Mouse (Mus musculus): ENCODE measurements around the gene Mapk1ip1. TPM values are rescaled to one million over a fixed set of nuclear protein-coding genes. Genes with fewer than 3 reads are reported as not detected.

Gene Mapk1ip1
- 39.2 and 47.8 TPM in 2 replicates for polyA plus RNA-seq (2014; fragmentation: Nextera tagmentation; extraction: Ambion mirVana)

GRCm38 (mm10) chr7:138845544-138846391 lies at the start of gene Mapk1ip1, which contains the start of gene Ppp2r2d:
Mapk1ip1 (minus strand) TSS chr7:138846273.
Ppp2r2d (plus strand) TSS chr7:138846079.
- ATAC-seq (ENCODE audit: low read depth) = peak; percentile 93
- under 1% methylated on average over 49 of the region's 51 CpGs for WGBS

DNA sequence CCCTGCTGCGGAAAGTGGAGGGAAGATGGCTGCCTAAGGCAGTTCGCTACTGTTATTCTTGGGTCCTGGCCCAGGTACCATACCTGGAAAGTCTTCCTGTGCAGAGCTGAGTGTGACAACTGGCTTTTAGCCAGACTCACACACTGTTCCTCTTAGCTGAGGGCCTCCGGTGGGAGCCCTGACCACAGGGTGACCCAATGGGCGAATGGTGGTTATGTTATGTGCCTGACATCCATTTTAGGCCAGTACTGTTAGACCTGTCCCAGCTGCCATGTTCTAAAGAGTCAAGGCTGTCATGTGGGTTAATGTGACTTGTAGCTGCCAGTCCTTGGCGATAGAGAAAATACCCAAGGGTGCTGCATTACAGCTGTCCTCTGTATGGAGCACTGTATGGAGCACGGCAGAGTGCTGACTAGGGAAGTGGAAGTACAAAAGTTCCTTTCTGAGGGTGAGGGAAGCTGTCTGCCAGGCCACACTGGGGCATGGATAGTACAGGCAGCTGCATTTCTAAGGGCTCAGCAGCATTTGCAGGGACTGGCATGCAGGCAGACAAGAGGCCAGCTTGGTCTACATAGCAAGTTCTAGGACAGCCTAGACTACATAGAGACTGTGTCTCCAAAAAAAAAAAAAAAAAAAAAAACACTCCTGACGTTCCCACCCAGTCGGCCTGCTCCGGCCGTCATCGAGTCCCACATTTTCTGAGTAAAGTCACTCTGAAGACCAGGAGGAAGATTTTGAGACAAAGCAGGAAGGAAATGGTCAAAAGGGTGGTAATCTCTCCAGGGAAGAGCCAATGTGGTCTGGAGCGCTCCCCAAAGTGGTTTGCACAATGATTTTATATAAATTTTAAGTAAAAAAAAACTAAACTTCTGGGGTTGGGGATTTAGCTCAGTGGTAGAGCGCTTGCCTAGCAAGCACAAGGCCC lies 39.6 kb upstream of the Mapk1ip1 start:
- Histone ChIP-seq H3K4me2 (ENCODE audit: low read depth, low read length) (no peak overlapping the region), H3K36me3 (ENCODE audit: control insufficient read depth, insufficient read depth, low read length) (peaks cover 25% of the 10 kb centered on the region), H3K4me1 (ENCODE audit: control insufficient read depth, insufficient read depth, low read length) (no peaks in the 10 kb centered on the region), H3K9me3 (ENCODE audit: control insufficient read depth, low read length) (no peaks in the 10 kb centered on the region), H3K27me3 (ENCODE audit: control insufficient read depth, insufficient read depth, low read length) (no peaks in the 10 kb centered on the region), H3K27ac (ENCODE audit: low read depth, low read length) (no peak overlapping the region), H3K9ac (replicated peaks; ENCODE audit: low read depth, low read length) (no peak overlapping the region), H3K4me3 (ENCODE audit: low read depth, low read length) (no peak overlapping the region)
- ATAC-seq (ENCODE audit: low read depth) = no peak
- 89% methylated on average over 12 of the region's 13 CpGs for WGBS

More at GRCm38 (mm10) chr7:138845544-138846391, at the start of gene Mapk1ip1, which contains the start of gene Ppp2r2d:
- H3K36me3 ChIP-seq (ENCODE audit: control insufficient read depth, insufficient read depth, low read length) = no peaks in the 10 kb centered on the region
- H3K27ac ChIP-seq (ENCODE audit: low read depth, low read length) = peak within 1 kb of the TSS; percentile 97
- H3K9ac ChIP-seq (replicated peaks; ENCODE audit: low read depth, low read length) = peak within 1 kb of the TSS; percentile 98
- H3K4me2 ChIP-seq (ENCODE audit: low read depth, low read length) = peak within 1 kb of the TSS; percentile 93
- peak within 1 kb of the TSS; percentile 95 for H3K4me3 ChIP-seq (ENCODE audit: low read depth, low read length)
- no peaks in the 10 kb centered on the region for H3K9me3 ChIP-seq (ENCODE audit: control insufficient read depth, low read length)
- peaks cover 39% of the 10 kb centered on the region for H3K4me1 ChIP-seq (ENCODE audit: control insufficient read depth, insufficient read depth, low read length)
- no peaks in the 10 kb centered on the region for H3K27me3 ChIP-seq (ENCODE audit: control insufficient read depth, insufficient read depth, low read length)

GRCm38 (mm10) chr7:138883724-138884123 lies 37.7 kb upstream of the Mapk1ip1 start:
- no peak overlapping the region for H3K4me2 ChIP-seq (ENCODE audit: low read depth, low read length)
- no peak overlapping the region for H3K27ac ChIP-seq (ENCODE audit: low read depth, low read length)
- H3K27me3 ChIP-seq (ENCODE audit: control insufficient read depth, insufficient read depth, low read length) = no peaks in the 10 kb centered on the region
- ATAC-seq (ENCODE audit: low read depth) = no peak
- H3K4me3 ChIP-seq (ENCODE audit: low read depth, low read length) = no peak overlapping the region
- H3K36me3 ChIP-seq (ENCODE audit: control insufficient read depth, insufficient read depth, low read length) = peaks cover 43% of the 10 kb centered on the region
- no peaks in the 10 kb centered on the region for H3K9me3 ChIP-seq (ENCODE audit: control insufficient read depth, low read length)
- WGBS = 97% methylated on average over 3 of the region's 3 CpGs
- no peak overlapping the region for H3K9ac ChIP-seq (replicated peaks; ENCODE audit: low read depth, low read length)
- H3K4me1 ChIP-seq (ENCODE audit: control insufficient read depth, insufficient read depth, low read length) = no peaks in the 10 kb centered on the region

DNA sequence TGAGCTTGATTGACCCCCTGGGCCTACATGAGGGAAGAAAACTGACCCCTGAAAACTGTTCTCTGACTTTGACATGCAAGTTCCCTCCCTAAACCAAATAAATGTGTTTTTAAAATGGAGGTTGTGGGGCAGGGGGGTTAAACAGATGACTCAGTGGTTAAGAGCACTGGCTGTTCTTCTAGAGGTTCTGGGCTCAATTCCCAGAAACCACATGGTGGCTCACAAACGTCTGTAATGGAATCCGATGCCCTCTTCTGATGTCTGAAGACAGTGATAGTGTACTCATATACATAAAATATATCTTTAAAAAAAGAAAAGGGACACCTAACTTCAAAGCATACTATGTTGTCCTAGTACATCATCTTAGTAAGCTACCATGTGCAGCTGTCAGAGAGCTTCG lies 29.0 kb upstream of the Mapk1ip1 start:
- 77% methylated on average over 3 of the region's 3 CpGs for WGBS
- no peak overlapping the region for H3K9ac ChIP-seq (replicated peaks; ENCODE audit: low read depth, low read length)
- no peaks in the 10 kb centered on the region for H3K27me3 ChIP-seq (ENCODE audit: control insufficient read depth, insufficient read depth, low read length)
- H3K4me2 ChIP-seq (ENCODE audit: low read depth, low read length) = no peak overlapping the region
- no peak overlapping the region for H3K27ac ChIP-seq (ENCODE audit: low read depth, low read length)
- ATAC-seq (ENCODE audit: low read depth) = no peak
- peaks cover 68% of the 10 kb centered on the region for H3K36me3 ChIP-seq (ENCODE audit: control insufficient read depth, insufficient read depth, low read length)
- H3K4me3 ChIP-seq (ENCODE audit: low read depth, low read length) = no peak overlapping the region
- H3K4me1 ChIP-seq (ENCODE audit: control insufficient read depth, insufficient read depth, low read length) = no peaks in the 10 kb centered on the region
- no peaks in the 10 kb centered on the region for H3K9me3 ChIP-seq (ENCODE audit: control insufficient read depth, low read length)

DNA sequence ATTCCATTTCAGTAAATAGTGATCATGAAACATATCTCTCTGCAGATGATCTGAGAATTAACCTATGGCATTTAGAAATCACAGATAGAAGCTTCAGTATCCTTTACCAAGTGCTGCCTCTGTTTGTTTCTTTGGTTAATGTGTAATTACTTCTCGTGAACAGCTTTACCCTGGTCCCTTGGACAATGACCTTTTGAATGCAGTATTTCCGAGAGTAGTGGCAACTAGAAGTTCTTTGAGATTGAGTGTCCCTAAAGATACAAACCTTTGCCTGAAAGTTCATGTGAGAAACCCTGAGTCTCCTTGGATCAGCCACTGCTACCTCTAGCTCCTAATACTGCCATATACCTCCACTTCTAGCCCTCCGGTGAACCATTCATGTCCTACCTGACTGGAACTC lies 26.9 kb upstream of the Mapk1ip1 start:
- no peak overlapping the region for H3K27ac ChIP-seq (ENCODE audit: low read depth, low read length)
- H3K27me3 ChIP-seq (ENCODE audit: control insufficient read depth, insufficient read depth, low read length) = no peaks in the 10 kb centered on the region
- WGBS = 71% methylated on average over 3 of the region's 3 CpGs
- no peak for ATAC-seq (ENCODE audit: low read depth)
- H3K4me1 ChIP-seq (ENCODE audit: control insufficient read depth, insufficient read depth, low read length) = no peaks in the 10 kb centered on the region
- no peaks in the 10 kb centered on the region for H3K9me3 ChIP-seq (ENCODE audit: control insufficient read depth, low read length)
- H3K4me3 ChIP-seq (ENCODE audit: low read depth, low read length) = no peak overlapping the region
- H3K9ac ChIP-seq (replicated peaks; ENCODE audit: low read depth, low read length) = no peak overlapping the region
- peaks cover 60% of the 10 kb centered on the region for H3K36me3 ChIP-seq (ENCODE audit: control insufficient read depth, insufficient read depth, low read length)
- H3K4me2 ChIP-seq (ENCODE audit: low read depth, low read length) = no peak overlapping the region

DNA sequence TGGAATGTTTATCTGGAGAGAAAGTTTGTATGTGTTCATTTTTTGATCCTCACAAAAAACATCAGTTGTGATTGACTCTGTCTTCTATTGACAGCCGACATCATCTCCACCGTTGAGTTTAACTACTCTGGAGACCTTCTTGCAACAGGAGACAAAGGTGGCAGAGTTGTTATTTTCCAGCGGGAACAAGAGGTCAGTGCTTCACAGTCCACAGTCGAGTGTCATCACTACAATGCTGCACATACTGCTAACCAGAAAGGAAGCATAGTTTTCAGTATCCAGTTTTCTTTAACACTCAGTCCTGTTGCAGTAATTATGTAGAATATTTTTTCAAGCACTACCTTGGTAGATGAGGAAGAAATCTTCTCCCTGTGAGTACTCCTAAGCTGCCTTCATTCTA lies 22.2 kb upstream of the Mapk1ip1 start:
- no peak overlapping the region for H3K4me2 ChIP-seq (ENCODE audit: low read depth, low read length)
- ATAC-seq (ENCODE audit: low read depth) = no peak
- H3K4me3 ChIP-seq (ENCODE audit: low read depth, low read length) = no peak overlapping the region
- no peaks in the 10 kb centered on the region for H3K27me3 ChIP-seq (ENCODE audit: control insufficient read depth, insufficient read depth, low read length)
- no peaks in the 10 kb centered on the region for H3K4me1 ChIP-seq (ENCODE audit: control insufficient read depth, insufficient read depth, low read length)
- H3K9me3 ChIP-seq (ENCODE audit: control insufficient read depth, low read length) = no peaks in the 10 kb centered on the region
- WGBS = 97% methylated on average over 4 of the region's 4 CpGs
- H3K36me3 ChIP-seq (ENCODE audit: control insufficient read depth, insufficient read depth, low read length) = peaks cover 24% of the 10 kb centered on the region
- H3K9ac ChIP-seq (replicated peaks; ENCODE audit: low read depth, low read length) = no peak overlapping the region
- H3K27ac ChIP-seq (ENCODE audit: low read depth, low read length) = no peak overlapping the region

- WGBS = 84% methylated on average over 6 of the region's 6 CpGs
These were observed 21.2 kb upstream of the Mapk1ip1 start for GRCm38 (mm10) chr7:138867286-138867685.

DNA sequence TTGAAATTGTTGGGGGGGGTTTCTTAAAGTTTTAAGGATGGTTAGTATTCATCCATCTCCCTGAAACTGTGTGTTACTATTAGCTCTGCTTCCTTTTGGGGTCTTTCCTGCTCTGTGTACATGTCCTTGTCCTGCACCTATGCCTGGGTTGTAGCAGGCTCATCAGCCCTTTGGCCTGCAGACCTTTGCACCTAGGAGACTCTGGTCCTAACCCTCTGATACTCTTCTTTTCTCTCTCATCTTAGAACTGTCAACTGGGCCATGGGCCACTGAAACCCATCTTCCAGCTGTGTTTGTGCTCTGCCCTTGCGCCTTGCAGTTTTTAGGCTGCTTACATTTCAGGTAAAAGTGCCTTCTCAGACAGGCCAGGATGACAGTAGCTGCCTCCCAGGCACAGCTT lies 18.7 kb upstream of the Mapk1ip1 start:
- no peak overlapping the region for H3K27ac ChIP-seq (ENCODE audit: low read depth, low read length)
- H3K9ac ChIP-seq (replicated peaks; ENCODE audit: low read depth, low read length) = no peak overlapping the region
- H3K27me3 ChIP-seq (ENCODE audit: control insufficient read depth, insufficient read depth, low read length) = no peaks in the 10 kb centered on the region
- no peak for ATAC-seq (ENCODE audit: low read depth)
- no peak overlapping the region for H3K4me3 ChIP-seq (ENCODE audit: low read depth, low read length)
- H3K4me2 ChIP-seq (ENCODE audit: low read depth, low read length) = no peak overlapping the region
- no peaks in the 10 kb centered on the region for H3K9me3 ChIP-seq (ENCODE audit: control insufficient read depth, low read length)
- H3K36me3 ChIP-seq (ENCODE audit: control insufficient read depth, insufficient read depth, low read length) = peaks cover 11% of the 10 kb centered on the region
- H3K4me1 ChIP-seq (ENCODE audit: control insufficient read depth, insufficient read depth, low read length) = no peaks in the 10 kb centered on the region
- 100% methylated on average over 1 of the region's 1 CpGs for WGBS

More at GRCm38 (mm10) chr7:138867286-138867685, 21.2 kb upstream of the Mapk1ip1 start:
- Histone ChIP-seq H3K4me2 (ENCODE audit: low read depth, low read length) (no peak overlapping the region), H3K36me3 (ENCODE audit: control insufficient read depth, insufficient read depth, low read length) (peaks cover 14% of the 10 kb centered on the region), H3K27ac (ENCODE audit: low read depth, low read length) (no peak overlapping the region), H3K9ac (replicated peaks; ENCODE audit: low read depth, low read length) (no peak overlapping the region), H3K4me3 (ENCODE audit: low read depth, low read length) (no peak overlapping the region), H3K27me3 (ENCODE audit: control insufficient read depth, insufficient read depth, low read length) (no peaks in the 10 kb centered on the region), H3K9me3 (ENCODE audit: control insufficient read depth, low read length) (no peaks in the 10 kb centered on the region), H3K4me1 (ENCODE audit: control insufficient read depth, insufficient read depth, low read length) (no peaks in the 10 kb centered on the region)
- ATAC-seq (ENCODE audit: low read depth) = no peak
